ENCODE assay signal across 12 mouse cellular contexts in genomic region chr9:88439991-88440390, GRCm38 (mm10). TPM values are rescaled to one million over a fixed set of nuclear protein-coding genes. Genes with fewer than 3 reads are reported as not detected.
DNase-seq lines count a peak whose midpoint lies in the region; ATAC-seq lines count a peak whose summit lies in the region.
"Had no signal": no experiment of that assay in that cellular context is flagged by ENCODE, and none has a peak within 500 bp of the region (broad histone marks: within the 10 kb centered on the region; RNA-seq: fewer than 3 reads in every experiment).

No protein-coding gene starts in this region.

- peak overlapping the region; percentile 88 for H3K4me3 ChIP-seq in heart, embryonic 13.5 days
- H3K4me3 ChIP-seq in neural tube, embryonic 11.5 days (ENCODE audit: low read depth, low read length) = no peak overlapping the region
- H3K4me3 ChIP-seq in liver, embryonic 11.5 days (ENCODE audit: low read depth, low read length) = no peak overlapping the region
- H3K4me3 ChIP-seq in neural tube, embryonic 15.5 days (replicated peaks) = no peak overlapping the region

- peaks cover 22% of the 10 kb centered on the region for H3K4me1 ChIP-seq in heart, embryonic 13.5 days
- peaks cover 2% of the 10 kb centered on the region; the same call in 1 of the 2 replicates for H3K4me1 ChIP-seq in neural tube, embryonic 11.5 days (ENCODE audit: control insufficient read depth, insufficient read depth, low read length)
- H3K4me1 ChIP-seq in liver, embryonic 11.5 days (replicated peaks; ENCODE audit: control insufficient read depth, insufficient read depth, low read length) = peaks cover 11% of the 10 kb centered on the region
- H3K4me1 ChIP-seq in neural tube, embryonic 15.5 days = peaks cover 23% of the 10 kb centered on the region

- no peak for DNase-seq in heart, postnatal 25 days (ENCODE audit: low spot score)
- DNase-seq in neural tube, embryonic 11.5 days (ENCODE audit: low spot score) = no peak
- DNase-seq in neural tube, embryonic 10.5 days (ENCODE audit: extremely low spot score, low spot score) = no peak
- DNase-seq in liver, embryonic 11.5 days (ENCODE audit: low spot score) = no peak
- no peak for DNase-seq in ovary, adult 18-20 months (ENCODE audit: low spot score)
- DNase-seq: cerebellum, adult 11 months; kidney, postnatal 14 days had no signal

- peak overlapping the region; percentile 84 for H3K4me2 ChIP-seq in heart, embryonic 13.5 days
- peak overlapping the region; percentile 12; the same call in 1 of the 2 replicates for H3K4me2 ChIP-seq in neural tube, embryonic 11.5 days (ENCODE audit: low read depth)
- H3K4me2 ChIP-seq in liver, embryonic 11.5 days = peak overlapping the region; percentile 87
- H3K4me2 ChIP-seq in neural tube, embryonic 15.5 days = peak overlapping the region; percentile 83

- intact Hi-C loops in heart, postnatal 25 days (cut with DNase I) = loop anchor here (1.0 to 5.0 kb wide), 3 partner anchors 41 to 108 kb away; partner anchors contain the start of gene Zfp949

- ATAC-seq in heart, embryonic 13.5 days (ENCODE audit: extremely low read depth, insufficient number of reproducible peaks, low FRiP score, low TSS enrichment) = no peak
- ATAC-seq in neural tube, embryonic 11.5 days (ENCODE audit: insufficient read depth, low FRiP score, low TSS enrichment) = no peak
- ATAC-seq in liver, embryonic 11.5 days (replicated peaks; ENCODE audit: low FRiP score) = no peak
- no peak for ATAC-seq in neural tube, embryonic 15.5 days (ENCODE audit: low FRiP score)
- ATAC-seq in CD4-positive, CD25-positive, alpha-beta regulatory T cell, adult 4 months = no peak

- H3K9ac ChIP-seq in heart, embryonic 13.5 days = peak overlapping the region; percentile 50; the same call in 1 of the 2 replicates
- H3K9ac ChIP-seq in neural tube, embryonic 11.5 days (ENCODE audit: low read length) = no peak overlapping the region
- H3K9ac ChIP-seq in liver, embryonic 11.5 days (ENCODE audit: low read depth, low read length) = no peak overlapping the region
- H3K9ac ChIP-seq in neural tube, embryonic 15.5 days (replicated peaks) = no peak overlapping the region

- no peak overlapping the region for H3K27ac ChIP-seq in heart, embryonic 13.5 days (replicated peaks)
- H3K27ac ChIP-seq in neural tube, embryonic 11.5 days (ENCODE audit: low read depth, low read length) = no peak overlapping the region
- H3K27ac ChIP-seq in liver, embryonic 11.5 days (ENCODE audit: low read depth, low read length) = no peak overlapping the region
- H3K27ac ChIP-seq in neural tube, embryonic 15.5 days (replicated peaks) = no peak overlapping the region

- WGBS in heart, embryonic 13.5 days = 34% methylated on average over 5 of the region's 5 CpGs
- 39% methylated on average over 5 of the region's 5 CpGs for WGBS in neural tube, embryonic 11.5 days
- WGBS in liver, embryonic 11.5 days = 28% methylated on average over 5 of the region's 5 CpGs
- WGBS in neural tube, embryonic 15.5 days = 30% methylated on average over 5 of the region's 5 CpGs

- no peaks in the 10 kb centered on the region for H3K9me3 ChIP-seq in heart, embryonic 13.5 days
- H3K9me3 ChIP-seq in neural tube, embryonic 11.5 days (ENCODE audit: control insufficient read depth, low read length) = no peaks in the 10 kb centered on the region
- H3K9me3 ChIP-seq in liver, embryonic 11.5 days (ENCODE audit: control insufficient read depth, low read length) = no peaks in the 10 kb centered on the region
- H3K9me3 ChIP-seq in neural tube, embryonic 15.5 days (replicated peaks) = no peaks in the 10 kb centered on the region

- peaks cover 21% of the 10 kb centered on the region for H3K36me3 ChIP-seq in heart, embryonic 13.5 days
- no peaks in the 10 kb centered on the region; the same call in 1 of the 2 replicates for H3K36me3 ChIP-seq in neural tube, embryonic 11.5 days (ENCODE audit: control insufficient read depth, insufficient read depth, low read length)
- no peaks in the 10 kb centered on the region for H3K36me3 ChIP-seq in liver, embryonic 11.5 days (ENCODE audit: control insufficient read depth, insufficient read depth, low read length)
- H3K36me3 ChIP-seq in neural tube, embryonic 15.5 days = no peaks in the 10 kb centered on the region

- H3K27me3 ChIP-seq in heart, embryonic 13.5 days (replicated peaks) = no peaks in the 10 kb centered on the region
- no peaks in the 10 kb centered on the region for H3K27me3 ChIP-seq in neural tube, embryonic 11.5 days (ENCODE audit: control insufficient read depth, insufficient read depth, low read length)
- H3K27me3 ChIP-seq in liver, embryonic 11.5 days (replicated peaks; ENCODE audit: control insufficient read depth, insufficient read depth, low read length) = no peaks in the 10 kb centered on the region
- no peaks in the 10 kb centered on the region for H3K27me3 ChIP-seq in neural tube, embryonic 15.5 days (replicated peaks)

RNA-seq across cellular contexts. Expression of gene Snx14, which starts 1.2 kb away (rescaled TPM):
- polyA plus RNA-seq in heart, embryonic 13.5 days (2015; fragmentation: Nextera tagmentation; extraction: Ambion mirVana) = 24.9 and 26.8 TPM in 2 replicates
- total RNA-seq in heart, postnatal 25 days (2021) = 10 to 100 TPM; 24.5 to 25.6 TPM
- 19.3 and 20.7 TPM in 2 replicates for polyA plus RNA-seq in neural tube, embryonic 11.5 days (2014; fragmentation: Nextera tagmentation; extraction: Ambion mirVana)
- 19.6 and 23.9 TPM in 2 replicates for polyA plus RNA-seq in liver, embryonic 11.5 days (2014; fragmentation: Nextera tagmentation; extraction: Ambion mirVana)
- 35.9 and 37.2 TPM in 2 replicates for polyA plus RNA-seq in neural tube, embryonic 15.5 days (2015; fragmentation: Nextera tagmentation; extraction: Ambion mirVana)
- 10 to 100 TPM; 44.6 to 52.4 TPM for polyA plus RNA-seq in CD4-positive, CD25-positive, alpha-beta regulatory T cell, adult 4 months (2017; shearing (Covaris generic))

RNA-seq across cellular contexts. Expression of gene Gm20537, which starts 16.4 kb away (rescaled TPM):
- 0.47 and 0.97 TPM in 2 replicates for polyA plus RNA-seq in heart, embryonic 13.5 days (2015; fragmentation: Nextera tagmentation; extraction: Ambion mirVana)
- not detected for total RNA-seq in heart, postnatal 25 days (2021)
- polyA plus RNA-seq in neural tube, embryonic 11.5 days (2014; fragmentation: Nextera tagmentation; extraction: Ambion mirVana) = 0.46 TPM in 1 of 2 replicates, not detected in the other
- polyA plus RNA-seq in liver, embryonic 11.5 days (2014; fragmentation: Nextera tagmentation; extraction: Ambion mirVana) = not detected in 2 replicates
- polyA plus RNA-seq in neural tube, embryonic 15.5 days (2015; fragmentation: Nextera tagmentation; extraction: Ambion mirVana) = 0.59 and 0.60 TPM in 2 replicates
- 1 to 10 TPM; 1.2 to 1.8 TPM for polyA plus RNA-seq in CD4-positive, CD25-positive, alpha-beta regulatory T cell, adult 4 months (2017; shearing (Covaris generic))
- polyA plus RNA-seq: gonadal fat pad, adult 2 months; spleen, adult 2 months had no signal

RNA-seq across cellular contexts. Expression of gene Syncrip, which starts 42.4 kb away (rescaled TPM):
- 51.9 and 53.3 TPM in 2 replicates for polyA plus RNA-seq in heart, embryonic 13.5 days (2015; fragmentation: Nextera tagmentation; extraction: Ambion mirVana)
- total RNA-seq in heart, postnatal 25 days (2021) = 10 to 100 TPM; 53.0 to 64.1 TPM
- 124 and 132 TPM in 2 replicates for polyA plus RNA-seq in neural tube, embryonic 11.5 days (2014; fragmentation: Nextera tagmentation; extraction: Ambion mirVana)
- 116 and 124 TPM in 2 replicates for polyA plus RNA-seq in liver, embryonic 11.5 days (2014; fragmentation: Nextera tagmentation; extraction: Ambion mirVana)
- polyA plus RNA-seq in neural tube, embryonic 15.5 days (2015; fragmentation: Nextera tagmentation; extraction: Ambion mirVana) = 66.7 and 73.3 TPM in 2 replicates
- 100 to 1,000 TPM in 1 of 2 experiments, 10 to 100 TPM in 1; 96.0 to 101 TPM for polyA plus RNA-seq in CD4-positive, CD25-positive, alpha-beta regulatory T cell, adult 4 months (2017; shearing (Covaris generic))

Comparison
In these comparisons a context has a peak if more than half of its experiments do, and no peak if none do; other contexts are left out.
1. H3K4me2 ChIP-seq: peak in every context shown above with its lines; median percentile 87 in liver, embryonic 11.5 days; 84 in heart, embryonic 13.5 days; 83 in neural tube, embryonic 15.5 days; 12 in neural tube, embryonic 11.5 days.